Mouse (Mus musculus): ENCODE measurements around the gene Dnph1.

Dnph1 gene

GRCm38 (mm10) chr17:46503847-46504638, 7.5 kb downstream of the Dnph1 start:
- in situ Hi-C loops (cut with MboI) = no loop called here

GRCm38 (mm10) chr17:46505617-46506016, 9.1 kb downstream of the Dnph1 start:
- in situ Hi-C loops (cut with MboI) = no loop called here

GRCm38 (mm10) chr17:46511059-46511710, 14.7 kb downstream of the Dnph1 start:
- in situ Hi-C loops (cut with MboI) = no loop called here

- in situ Hi-C loops (cut with MboI) = no loop called here
Measured at GRCm38 (mm10) chr17:46513329-46513728, 16.8 kb downstream of the Dnph1 start.

- in situ Hi-C loops (cut with MboI) = no loop called here
Measured at GRCm38 (mm10) chr17:46519971-46520370, 23.5 kb downstream of the Dnph1 start.

GRCm38 (mm10) chr17:46520385-46520979, 24.0 kb downstream of the Dnph1 start:
- in situ Hi-C loops (cut with MboI) = no loop called here

- in situ Hi-C loops (cut with MboI) = no loop called here
Measured at GRCm38 (mm10) chr17:46521174-46521573, 24.7 kb downstream of the Dnph1 start.

- in situ Hi-C loops (cut with MboI) = no loop called here
Measured at GRCm38 (mm10) chr17:46521963-46522668, 25.6 kb downstream of the Dnph1 start.

GRCm38 (mm10) chr17:46525065-46525464, 28.6 kb downstream of the Dnph1 start:
- in situ Hi-C loops (cut with MboI) = no loop called here

- in situ Hi-C loops (cut with MboI) = no loop called here
Measured at GRCm38 (mm10) chr17:46525579-46526307, 29.2 kb downstream of the Dnph1 start.

GRCm38 (mm10) chr17:46543661-46544060, 47.1 kb downstream of the Dnph1 start:
- in situ Hi-C loops (cut with MboI) = no loop called here

- in situ Hi-C loops (cut with MboI) = no loop called here
Measured at GRCm38 (mm10) chr17:46545813-46546564, 49.5 kb downstream of the Dnph1 start, which contains the start of gene Cul9. Gene Cul9 (minus strand): TSS chr17:46546388.

GRCm38 (mm10) chr17:46546591-46546990, 50.1 kb downstream of the Dnph1 start:
- in situ Hi-C loops (cut with MboI) = no loop called here

GRCm38 (mm10) chr17:46546995-46547394, 50.5 kb downstream of the Dnph1 start:
- in situ Hi-C loops (cut with MboI) = no loop called here

- in situ Hi-C loops (cut with MboI) = no loop called here
Measured at GRCm38 (mm10) chr17:46547923-46548322, 51.4 kb downstream of the Dnph1 start.

GRCm38 (mm10) chr17:46548741-46549140, 52.2 kb downstream of the Dnph1 start:
- in situ Hi-C loops (cut with MboI) = no loop called here

GRCm38 (mm10) chr17:46549193-46549592, 52.7 kb downstream of the Dnph1 start:
- in situ Hi-C loops (cut with MboI) = no loop called here

All from mature B cell (primary cell).